Mouse (Mus musculus): ENCODE measurements around the gene Rbmxl2. TPM values are rescaled to one million over a fixed set of nuclear protein-coding genes. Genes with fewer than 3 reads are reported as not detected.

The Rbmxl2 gene
- total and polyA plus RNA-seq, 3 experiments, result not detected

DNA sequence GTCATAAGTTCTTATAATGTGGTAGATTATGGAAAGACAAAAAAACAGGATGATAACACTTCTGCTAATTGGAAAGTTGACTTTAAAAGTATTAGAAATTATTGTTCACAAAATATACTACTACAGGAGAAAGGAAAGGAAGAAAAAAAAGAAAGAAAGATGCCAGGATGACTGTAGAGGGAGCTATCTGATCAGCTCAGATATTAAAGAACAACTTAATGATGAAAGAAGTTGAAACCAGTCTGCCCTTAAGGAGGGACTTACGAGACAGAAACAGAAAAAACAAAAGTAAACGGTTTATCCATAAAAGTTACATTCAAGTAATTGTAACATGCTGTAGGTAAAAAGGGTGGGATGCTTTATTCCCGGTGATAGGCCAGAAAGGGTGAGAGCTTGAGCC lies 28.3 kb downstream of the Rbmxl2 start:
- no peaks in the 10 kb centered on the region for H3K79me2 ChIP-seq (ENCODE audit: control insufficient read depth, insufficient read depth, low read length, poor library complexity)
- H3K4me1 ChIP-seq (ENCODE audit: control insufficient read depth in 1 of 2, insufficient read depth in 2 of 2, low read length in 2 of 2), result no peaks in the 10 kb centered on the region
- no peak overlapping the region for H3K9ac ChIP-seq (ENCODE audit: control insufficient read depth, low read depth, low read length, poor library complexity, severe bottlenecking)
- no peak for DNase-seq (ENCODE audit: low read depth, low spot score)
- no peaks in the 10 kb centered on the region for H3K9me3 ChIP-seq (replicated peaks; ENCODE audit: insufficient read depth, low read length)
- H3K36me3 ChIP-seq (ENCODE audit: control insufficient read depth in 1 of 2, insufficient read depth in 2 of 2, low read length in 2 of 2), result no peaks in the 10 kb centered on the region
- no peak for TF ChIP-seq TAL1 (IDR thresholded peaks at IDR 0.05; ENCODE audit: low read length)
- no peak for TF ChIP-seq JUND (IDR thresholded peaks at IDR 0.05; ENCODE audit: low read depth, low read length)
- no peak for TF ChIP-seq ETS1 (IDR thresholded peaks at IDR 0.05; ENCODE audit: low read depth, low read length)
- TF ChIP-seq GABPA (IDR thresholded peaks at IDR 0.05; ENCODE audit: low read depth, low read length), result no peak
- no peak for TF ChIP-seq ZNF384 (IDR thresholded peaks at IDR 0.05; ENCODE audit: low read depth, low read length)
- no peak for TF ChIP-seq ZKSCAN1 (IDR thresholded peaks at IDR 0.05; ENCODE audit: low read depth, low read length)
- no peak for TF ChIP-seq ZC3H11A (IDR thresholded peaks at IDR 0.05; ENCODE audit: low read depth, low read length)
- no peak for TF ChIP-seq KAT2A (conservative IDR thresholded peaks at IDR 0.05; ENCODE audit: low read depth, low read length)
- TF ChIP-seq USF2 (IDR thresholded peaks at IDR 0.05; ENCODE audit: borderline replicate concordance in 1 of 2, insufficient read depth in 1 of 2, low read depth in 1 of 2, low read length in 2 of 2), result no peak
- TF ChIP-seq BHLHE40 (IDR thresholded peaks at IDR 0.05; ENCODE audit: borderline replicate concordance, low read depth, low read length), result no peak
- TF ChIP-seq CHD1 (IDR thresholded peaks at IDR 0.05; ENCODE audit: low read depth, low read length), result no peak
- no peak for TF ChIP-seq ELF1 (IDR thresholded peaks at IDR 0.05; ENCODE audit: low read depth, low read length)
- TF ChIP-seq MAZ (IDR thresholded peaks at IDR 0.05; ENCODE audit: low read depth, low read length), result no peak
- no peak for TF ChIP-seq CTCF (IDR thresholded peaks at IDR 0.05 in 2 of 3, conservative IDR thresholded peaks at IDR 0.05 in 1 of 3; ENCODE audit: control insufficient read depth in 1 of 3, insufficient read depth in 1 of 3, low read depth in 2 of 3, low read length in 3 of 3, poor library complexity in 1 of 3, severe bottlenecking in 1 of 3)
- no peak for TF ChIP-seq GATA1 (IDR thresholded peaks at IDR 0.05; ENCODE audit: low read depth, low read length)
- TF ChIP-seq HCFC1 (IDR thresholded peaks at IDR 0.05; ENCODE audit: low read depth, low read length), result no peak
- TF ChIP-seq ZMIZ1 (IDR thresholded peaks at IDR 0.05; ENCODE audit: low read depth, low read length), result no peak
- H3K27ac ChIP-seq (ENCODE audit: control insufficient read depth, low read depth, low read length), result no peak overlapping the region
- no peak overlapping the region for H3K4me3 ChIP-seq (ENCODE audit: control insufficient read depth in 1 of 2, insufficient read depth in 1 of 2, low read depth in 2 of 2, low read length in 2 of 2)
- no peaks in the 10 kb centered on the region for H3K27me3 ChIP-seq (ENCODE audit: control insufficient read depth in 1 of 2, insufficient read depth in 2 of 2, low read length in 2 of 2)

DNA sequence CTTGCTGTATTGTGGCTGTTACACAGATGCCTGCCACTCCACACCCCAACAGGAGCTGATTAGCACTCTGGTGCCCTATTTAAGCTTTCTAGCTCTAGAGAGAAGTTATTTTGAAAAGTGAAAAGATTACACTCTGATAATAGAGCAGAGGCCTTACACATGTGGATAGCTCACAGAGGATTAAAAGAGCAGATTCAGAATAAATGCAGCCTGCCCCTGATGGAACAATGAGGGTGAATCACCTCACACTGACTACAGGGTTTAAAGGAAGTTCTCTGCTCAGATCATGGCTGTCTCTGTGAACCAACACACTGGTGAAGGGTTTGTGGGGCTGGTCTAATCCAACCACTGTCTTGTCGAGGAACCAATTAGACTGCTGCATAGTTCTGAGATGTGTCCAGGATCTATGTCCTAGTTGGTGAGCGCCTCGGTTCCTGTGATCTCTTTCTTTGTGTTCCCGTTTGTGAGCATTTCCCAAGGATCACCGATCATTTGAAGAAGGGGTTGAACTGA lies 32.2 kb downstream of the Rbmxl2 start:
- no peaks in the 10 kb centered on the region for H3K27me3 ChIP-seq (ENCODE audit: control insufficient read depth in 1 of 2, insufficient read depth in 2 of 2, low read length in 2 of 2)
- no peaks in the 10 kb centered on the region for H3K79me2 ChIP-seq (ENCODE audit: control insufficient read depth, insufficient read depth, low read length, poor library complexity)
- no peaks in the 10 kb centered on the region for H3K36me3 ChIP-seq (ENCODE audit: control insufficient read depth in 1 of 2, insufficient read depth in 2 of 2, low read length in 2 of 2)
- no peaks in the 10 kb centered on the region for H3K4me1 ChIP-seq (ENCODE audit: control insufficient read depth in 1 of 2, insufficient read depth in 2 of 2, low read length in 2 of 2)
- no peak overlapping the region for H3K9ac ChIP-seq (ENCODE audit: control insufficient read depth, low read depth, low read length, poor library complexity, severe bottlenecking)
- no peak overlapping the region for H3K4me3 ChIP-seq (ENCODE audit: control insufficient read depth in 1 of 2, insufficient read depth in 1 of 2, low read depth in 2 of 2, low read length in 2 of 2)
- no peak for DNase-seq (ENCODE audit: low read depth, low spot score)
- no peak for TF ChIP-seq USF2 (IDR thresholded peaks at IDR 0.05; ENCODE audit: borderline replicate concordance in 1 of 2, insufficient read depth in 1 of 2, low read depth in 1 of 2, low read length in 2 of 2)
- TF ChIP-seq ELF1 (IDR thresholded peaks at IDR 0.05; ENCODE audit: low read depth, low read length), result no peak
- H3K9me3 ChIP-seq (replicated peaks; ENCODE audit: insufficient read depth, low read length), result no peaks in the 10 kb centered on the region
- H3K27ac ChIP-seq (ENCODE audit: control insufficient read depth, low read depth, low read length), result no peak overlapping the region

Measured in MEL (cell line).